24 mouse cellular contexts compared by ENCODE assay signal in genomic region chr5:42125562-42125961, GRCm38 (mm10). TPM values are rescaled to one million over a fixed set of nuclear protein-coding genes. Genes with fewer than 3 reads are reported as not detected.
"Had no signal": no experiment of that assay in that cellular context is flagged by ENCODE, and none has a peak within 500 bp of the region (broad histone marks: within the 10 kb centered on the region; RNA-seq: fewer than 3 reads in every experiment).

No protein-coding gene starts in this region.

- ATAC-seq: lung, postnatal 0 days; midbrain, embryonic 16.5 days had no signal

- H3K27me3 ChIP-seq: lung, embryonic 15.5 days; midbrain, embryonic 12.5 days; neural tube, embryonic 13.5 days; neural tube, embryonic 15.5 days had no signal

- H3K9me3 ChIP-seq: lung, embryonic 15.5 days; midbrain, embryonic 10.5 days; midbrain, embryonic 12.5 days; neural tube, embryonic 13.5 days; neural tube, embryonic 15.5 days had no signal

- DNase-seq: lung, adult 2 months; lung, postnatal 4 days; midbrain, embryonic 14.5 days; retina, postnatal 1 day; right cerebral cortex, adult 18-20 months; right cerebral cortex, postnatal 25 days; right cerebral cortex, postnatal 4 days; spleen, adult 18-20 months; thymus, adult 18-20 months; thymus, postnatal 14 days; thymus, postnatal 36 days had no signal

- H3K36me3 ChIP-seq: lung, embryonic 15.5 days; midbrain, embryonic 10.5 days; midbrain, embryonic 12.5 days; neural tube, embryonic 13.5 days; neural tube, embryonic 15.5 days had no signal

- H3K4me2 ChIP-seq: lung, embryonic 15.5 days; midbrain, embryonic 12.5 days; neural tube, embryonic 13.5 days; neural tube, embryonic 15.5 days had no signal

- H3K27ac ChIP-seq: lung, embryonic 15.5 days; midbrain, embryonic 10.5 days; midbrain, embryonic 12.5 days; neural tube, embryonic 13.5 days; neural tube, embryonic 15.5 days had no signal

- H3K4me1 ChIP-seq: lung, embryonic 15.5 days; midbrain, embryonic 10.5 days; midbrain, embryonic 12.5 days; neural tube, embryonic 13.5 days; neural tube, embryonic 15.5 days had no signal

- H3K4me3 ChIP-seq: lung, embryonic 15.5 days; midbrain, embryonic 10.5 days; midbrain, embryonic 12.5 days; myocyte; neural tube, embryonic 13.5 days; neural tube, embryonic 15.5 days had no signal

- H3K9ac ChIP-seq: lung, embryonic 15.5 days; midbrain, embryonic 12.5 days; neural tube, embryonic 13.5 days; neural tube, embryonic 15.5 days had no signal

RNA-seq across cellular contexts. Expression of gene Gm16223, which starts 57.8 kb away (rescaled TPM):
- polyA plus RNA-seq: lung, adult 2 months; lung, embryonic 15.5 days; lung, postnatal 0 days; midbrain, embryonic 10.5 days; midbrain, embryonic 12.5 days; midbrain, embryonic 14.5 days; midbrain, embryonic 16.5 days; neural tube, embryonic 11.5 days; neural tube, embryonic 13.5 days; neural tube, embryonic 15.5 days; small intestine, adult 2 months; stomach, embryonic 14.5 days; stomach, embryonic 16.5 days; thymus, postnatal 0 days had no signal
